In genomic region chr8:104641426-104642323, GRCm38 (mm10) we compare ENCODE assay signal across 7 mouse cellular contexts. TPM values are rescaled to one million over a fixed set of nuclear protein-coding genes. Genes with fewer than 3 reads are reported as not detected.
A peak's percentile ranks its signal among the peaks of the same experiment; 100 is the strongest.
DNase-seq lines count a peak whose midpoint lies in the region; ATAC-seq lines count a peak whose summit lies in the region.

Gene Ciao2b, minus strand, starts transcription at chr8:104641965.

- peak within 1 kb of the TSS; percentile 78 for H3K4me2 ChIP-seq in embryonic facial prominence, embryonic 11.5 days (ENCODE audit: low read depth, low read length)
- H3K4me2 ChIP-seq in limb, embryonic 11.5 days (ENCODE audit: low read depth, severe bottlenecking), result peak within 1 kb of the TSS; percentile 94
- peak within 1 kb of the TSS; percentile 89 for H3K4me2 ChIP-seq in midbrain, embryonic 14.5 days (ENCODE audit: low read length)

- H3K4me3 ChIP-seq in embryonic facial prominence, embryonic 11.5 days (ENCODE audit: low read depth, low read length), result peak within 1 kb of the TSS; percentile 86
- peak within 1 kb of the TSS; percentile 88 for H3K4me3 ChIP-seq in limb, embryonic 11.5 days (ENCODE audit: low read depth, low read length)
- peak within 1 kb of the TSS; percentile 86 for H3K4me3 ChIP-seq in midbrain, embryonic 14.5 days (replicated peaks; ENCODE audit: low read depth, low read length)

- WGBS in embryonic facial prominence, embryonic 11.5 days, result under 1% methylated on average over 66 of the region's 66 CpGs
- 1% methylated on average over 66 of the region's 66 CpGs for WGBS in limb, embryonic 11.5 days
- WGBS in midbrain, embryonic 14.5 days, result under 1% methylated on average over 66 of the region's 66 CpGs

- H3K4me1 ChIP-seq in embryonic facial prominence, embryonic 11.5 days (ENCODE audit: control insufficient read depth, insufficient read depth, low read length), result peaks cover 2% of the 10 kb centered on the region; the same call in 1 of the 2 replicates
- peaks cover 5% of the 10 kb centered on the region; the same call in 1 of the 2 replicates for H3K4me1 ChIP-seq in limb, embryonic 11.5 days (ENCODE audit: control insufficient read depth, insufficient read depth, low read length)
- peaks cover 18% of the 10 kb centered on the region for H3K4me1 ChIP-seq in midbrain, embryonic 14.5 days (ENCODE audit: control insufficient read depth, insufficient read depth, low read length)

- peak within 1 kb of the TSS; percentile 85 for H3K9ac ChIP-seq in embryonic facial prominence, embryonic 11.5 days (replicated peaks; ENCODE audit: low read length)
- peak within 1 kb of the TSS; percentile 79 for H3K9ac ChIP-seq in limb, embryonic 11.5 days (ENCODE audit: low read length)
- peak within 1 kb of the TSS; percentile 75 for H3K9ac ChIP-seq in midbrain, embryonic 14.5 days (replicated peaks; ENCODE audit: low read length)

- no peaks in the 10 kb centered on the region for H3K9me3 ChIP-seq in embryonic facial prominence, embryonic 11.5 days (replicated peaks; ENCODE audit: control insufficient read depth, low read length)
- no peaks in the 10 kb centered on the region for H3K9me3 ChIP-seq in limb, embryonic 11.5 days (ENCODE audit: control insufficient read depth, low read length)
- H3K9me3 ChIP-seq in midbrain, embryonic 14.5 days (ENCODE audit: control insufficient read depth, low read length), result no peaks in the 10 kb centered on the region

- no peak within 1 kb of the TSS for H3K27ac ChIP-seq in embryonic facial prominence, embryonic 11.5 days (replicated peaks; ENCODE audit: low read depth, low read length)
- no peak within 1 kb of the TSS for H3K27ac ChIP-seq in limb, embryonic 11.5 days (replicated peaks; ENCODE audit: low read depth, low read length)
- H3K27ac ChIP-seq in midbrain, embryonic 14.5 days (replicated peaks; ENCODE audit: low read depth, low read length), result peak within 1 kb of the TSS; percentile 80

- H3K27me3 ChIP-seq in embryonic facial prominence, embryonic 11.5 days (ENCODE audit: control insufficient read depth, insufficient read depth, low read length), result no peaks in the 10 kb centered on the region
- no peaks in the 10 kb centered on the region for H3K27me3 ChIP-seq in limb, embryonic 11.5 days (ENCODE audit: control insufficient read depth, insufficient read depth, low read length)
- no peaks in the 10 kb centered on the region for H3K27me3 ChIP-seq in midbrain, embryonic 14.5 days (ENCODE audit: control insufficient read depth, insufficient read depth, low read length)

- peak; percentile 91 for ATAC-seq in embryonic facial prominence, embryonic 11.5 days (replicated peaks; ENCODE audit: insufficient number of reproducible peaks, low FRiP score, low TSS enrichment, low read depth)
- peak; percentile 90 for ATAC-seq in limb, embryonic 11.5 days (ENCODE audit: insufficient number of reproducible peaks, low FRiP score, low TSS enrichment, low read depth)
- ATAC-seq in midbrain, embryonic 14.5 days (ENCODE audit: low FRiP score, low TSS enrichment), result peak; percentile 94

- DNase-seq in adrenal gland, postnatal 14 days, result peak; percentile 93
- DNase-seq in embryonic facial prominence, embryonic 11.5 days (ENCODE audit: low spot score), result peak; percentile 90
- peak; percentile 99 for DNase-seq in heart, adult 11 months
- DNase-seq in kidney, adult 18-20 months, result peak; percentile 93
- peak; percentile 90 for DNase-seq in limb, embryonic 11.5 days (ENCODE audit: low spot score)
- peak; percentile 95 for DNase-seq in midbrain, embryonic 14.5 days
- DNase-seq in spleen, adult 18-20 months, result peak; percentile 73 to 83

- H3K36me3 ChIP-seq in embryonic facial prominence, embryonic 11.5 days (replicated peaks; ENCODE audit: control insufficient read depth, insufficient read depth, low read depth, low read length), result no peaks in the 10 kb centered on the region; the same call in 1 of the 2 replicates
- H3K36me3 ChIP-seq in limb, embryonic 11.5 days (ENCODE audit: control insufficient read depth, insufficient read depth, low read length), result no peaks in the 10 kb centered on the region
- H3K36me3 ChIP-seq in midbrain, embryonic 14.5 days (ENCODE audit: control insufficient read depth, insufficient read depth, low read length), result peaks cover 16% of the 10 kb centered on the region

RNA-seq across cellular contexts. Expression of gene Ciao2b, which starts in this region (rescaled TPM):
- 39.3 and 47.6 TPM in 2 replicates for total RNA-seq in adrenal gland, postnatal 14 days (2021)
- polyA plus RNA-seq in embryonic facial prominence, embryonic 11.5 days (2014; fragmentation: Nextera tagmentation; extraction: Ambion mirVana), result 79.7 and 82.5 TPM in 2 replicates
- polyA plus RNA-seq in limb, embryonic 11.5 days (2014; fragmentation: Nextera tagmentation; extraction: Ambion mirVana), result 89.8 and 99.1 TPM in 2 replicates
- polyA plus RNA-seq in midbrain, embryonic 14.5 days (2014; fragmentation: Nextera tagmentation; extraction: Ambion mirVana), result 131 and 148 TPM in 2 replicates
